Mouse (Mus musculus) ES-E14 (cell line): ENCODE data around the gene Usp35.

Experiments
- CHD2 ChIP-seq: IDR thresholded peaks from 2 replicates; pipeline ENCODE4 v1.6.1; 2014; ENCODE audit warnings: mild to moderate bottlenecking, low read depth, low read length, inconsistent platforms
- HCFC1 ChIP-seq: IDR thresholded peaks from 2 replicates; pipeline ENCODE4 v1.6.1; 2012; ENCODE audit warnings: low read length, inconsistent platforms, borderline replicate concordance; ENCODE audit not compliant: insufficient read depth
- ZC3H11A ChIP-seq: IDR thresholded peaks from 2 replicates; pipeline ENCODE4 v1.6.1; 2012; ENCODE audit warnings: low read depth, mild to moderate bottlenecking, inconsistent platforms, low read length, borderline replicate concordance
- ZNF384 ChIP-seq: IDR thresholded peaks from 2 replicates; pipeline ENCODE4 v1.6.1; 2012; ENCODE audit warnings: low read depth, low read length, inconsistent platforms

DNA sequence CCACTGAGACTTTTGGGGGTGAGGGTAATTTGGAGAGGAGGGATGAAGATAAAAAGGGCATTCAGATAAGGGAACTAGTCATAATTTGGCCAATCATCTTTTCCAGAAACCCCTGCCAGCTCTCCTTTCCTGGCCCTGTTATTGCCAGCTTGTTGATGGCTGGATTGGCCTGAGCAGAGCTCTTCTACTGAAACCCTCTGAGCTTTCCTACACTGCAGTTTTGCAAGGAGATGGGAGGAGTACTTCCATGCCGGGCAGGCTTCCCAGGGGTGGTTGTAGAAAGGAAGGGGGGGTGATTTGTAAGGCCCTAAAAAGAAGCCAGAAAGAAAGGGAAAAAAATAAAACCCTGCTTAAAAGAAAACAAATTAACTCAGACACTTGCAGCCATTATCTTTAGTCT lies 69.3 kb downstream of the Usp35 start:
- TF ChIP-seq ZNF384 (no peak), CHD2 (no peak), HCFC1 (no peak), ZC3H11A (no peak)
